Mouse (Mus musculus): ENCODE results near the gene Gm14137. TPM values are rescaled to one million over a fixed set of nuclear protein-coding genes. Genes with fewer than 3 reads are reported as not detected.

The Gm14137 gene
- polyA plus RNA-seq, 1 experiment from 2014 or later: 0.78 TPM

- H3K9me3 ChIP-seq (ENCODE audit: control insufficient read depth, low read length): no peaks in the 10 kb centered on the region
- H3K4me1 ChIP-seq (ENCODE audit: control insufficient read depth, insufficient read depth, low read length): no peaks in the 10 kb centered on the region
- no peaks in the 10 kb centered on the region for H3K27me3 ChIP-seq (ENCODE audit: control insufficient read depth, insufficient read depth, low read length)
- no peak overlapping the region for H3K4me2 ChIP-seq (ENCODE audit: low read depth, low read length)
- H3K27ac ChIP-seq (ENCODE audit: low read depth, low read length): no peak overlapping the region
- ATAC-seq (ENCODE audit: low read depth): no peak
- no peak overlapping the region for H3K4me3 ChIP-seq (ENCODE audit: low read depth, low read length)
- 73% methylated on average over 7 of the region's 7 CpGs for WGBS
- H3K9ac ChIP-seq (replicated peaks; ENCODE audit: low read depth, low read length): no peak overlapping the region
- peaks cover 28% of the 10 kb centered on the region for H3K36me3 ChIP-seq (ENCODE audit: control insufficient read depth, insufficient read depth, low read length)
Observed at GRCm38 (mm10) chr2:119182914-119183313, 8.6 kb downstream of the Gm14137 start.

- 0 out of 2 replicates have a peak, but pooled peaks cover 6% of the 10 kb centered on the region for H3K4me1 ChIP-seq (ENCODE audit: control insufficient read depth, insufficient read depth, low read length)
- no peak overlapping the region for H3K27ac ChIP-seq (ENCODE audit: low read depth, low read length)
- no peak overlapping the region for H3K4me3 ChIP-seq (ENCODE audit: low read depth, low read length)
- H3K9ac ChIP-seq (replicated peaks; ENCODE audit: low read depth, low read length): no peak overlapping the region
- no peaks in the 10 kb centered on the region for H3K9me3 ChIP-seq (ENCODE audit: control insufficient read depth, low read length)
- 8% methylated on average over 15 of the region's 15 CpGs for WGBS
- H3K36me3 ChIP-seq (ENCODE audit: control insufficient read depth, insufficient read depth, low read length): peaks cover 8% of the 10 kb centered on the region; the same call in 1 of the 2 replicates
- peak overlapping the region; percentile 44 for H3K4me2 ChIP-seq (ENCODE audit: low read depth, low read length)
- peak; percentile 90 for ATAC-seq (ENCODE audit: low read depth)
- H3K27me3 ChIP-seq (ENCODE audit: control insufficient read depth, insufficient read depth, low read length): no peaks in the 10 kb centered on the region
Observed at GRCm38 (mm10) chr2:119189029-119189710, 14.9 kb downstream of the Gm14137 start.

GRCm38 (mm10) chr2:119190969-119191368 is 16.7 kb downstream of the Gm14137 start:
- Histone ChIP-seq H3K27me3 (ENCODE audit: control insufficient read depth, insufficient read depth, low read length) (no peaks in the 10 kb centered on the region), H3K9me3 (ENCODE audit: control insufficient read depth, low read length) (no peaks in the 10 kb centered on the region), H3K9ac (replicated peaks; ENCODE audit: low read depth, low read length) (no peak overlapping the region), H3K4me1 (ENCODE audit: control insufficient read depth, insufficient read depth, low read length) (0 out of 2 replicates have a peak, but pooled peaks cover 6% of the 10 kb centered on the region), H3K27ac (ENCODE audit: low read depth, low read length) (no peak overlapping the region), H3K4me3 (ENCODE audit: low read depth, low read length) (no peak overlapping the region), H3K36me3 (ENCODE audit: control insufficient read depth, insufficient read depth, low read length) (no peaks in the 10 kb centered on the region), H3K4me2 (ENCODE audit: low read depth, low read length) (no peak overlapping the region)
- no peak for ATAC-seq (ENCODE audit: low read depth)
- 92% methylated on average over 5 of the region's 5 CpGs for WGBS

GRCm38 (mm10) chr2:119194140-119194539 is 19.8 kb downstream of the Gm14137 start:
- no peak for ATAC-seq (ENCODE audit: low read depth)

GRCm38 (mm10) chr2:119196316-119197108 is 22.2 kb downstream of the Gm14137 start:
- no peak for ATAC-seq (ENCODE audit: low read depth)
- Histone ChIP-seq H3K27me3 (ENCODE audit: control insufficient read depth, insufficient read depth, low read length) (no peaks in the 10 kb centered on the region), H3K9ac (replicated peaks; ENCODE audit: low read depth, low read length) (no peak overlapping the region), H3K9me3 (ENCODE audit: control insufficient read depth, low read length) (no peaks in the 10 kb centered on the region), H3K4me3 (ENCODE audit: low read depth, low read length) (no peak overlapping the region), H3K4me1 (ENCODE audit: control insufficient read depth, insufficient read depth, low read length) (no peaks in the 10 kb centered on the region), H3K4me2 (ENCODE audit: low read depth, low read length) (no peak overlapping the region), H3K36me3 (ENCODE audit: control insufficient read depth, insufficient read depth, low read length) (no peaks in the 10 kb centered on the region), H3K27ac (ENCODE audit: low read depth, low read length) (no peak overlapping the region)
- WGBS: 34% methylated on average over 4 of the region's 4 CpGs

More at GRCm38 (mm10) chr2:119194140-119194539, 19.8 kb downstream of the Gm14137 start:
- WGBS: 90% methylated on average over 5 of the region's 5 CpGs
- no peak overlapping the region for H3K4me2 ChIP-seq (ENCODE audit: low read depth, low read length)
- no peaks in the 10 kb centered on the region for H3K27me3 ChIP-seq (ENCODE audit: control insufficient read depth, insufficient read depth, low read length)
- H3K4me3 ChIP-seq (ENCODE audit: low read depth, low read length): no peak overlapping the region
- no peak overlapping the region for H3K9ac ChIP-seq (replicated peaks; ENCODE audit: low read depth, low read length)
- H3K4me1 ChIP-seq (ENCODE audit: control insufficient read depth, insufficient read depth, low read length): 0 out of 2 replicates have a peak, but pooled peaks cover 2% of the 10 kb centered on the region
- H3K27ac ChIP-seq (ENCODE audit: low read depth, low read length): no peak overlapping the region
- H3K9me3 ChIP-seq (ENCODE audit: control insufficient read depth, low read length): no peaks in the 10 kb centered on the region
- H3K36me3 ChIP-seq (ENCODE audit: control insufficient read depth, insufficient read depth, low read length): no peaks in the 10 kb centered on the region

- no peaks in the 10 kb centered on the region for H3K9me3 ChIP-seq (ENCODE audit: control insufficient read depth, low read length)
- WGBS: 80% methylated on average over 1 of the region's 1 CpGs
- H3K4me1 ChIP-seq (ENCODE audit: control insufficient read depth, insufficient read depth, low read length): no peaks in the 10 kb centered on the region
- no peaks in the 10 kb centered on the region for H3K36me3 ChIP-seq (ENCODE audit: control insufficient read depth, insufficient read depth, low read length)
- no peak for ATAC-seq (ENCODE audit: low read depth)
- H3K4me3 ChIP-seq (ENCODE audit: low read depth, low read length): no peak overlapping the region
- no peak overlapping the region for H3K9ac ChIP-seq (replicated peaks; ENCODE audit: low read depth, low read length)
- no peak overlapping the region for H3K4me2 ChIP-seq (ENCODE audit: low read depth, low read length)
- H3K27ac ChIP-seq (ENCODE audit: low read depth, low read length): no peak overlapping the region
- no peaks in the 10 kb centered on the region for H3K27me3 ChIP-seq (ENCODE audit: control insufficient read depth, insufficient read depth, low read length)
Observed at GRCm38 (mm10) chr2:119197493-119197892, 23.2 kb downstream of the Gm14137 start.

- Histone ChIP-seq H3K4me2 (ENCODE audit: low read depth, low read length) (no peak overlapping the region), H3K4me3 (ENCODE audit: low read depth, low read length) (no peak overlapping the region), H3K27ac (ENCODE audit: low read depth, low read length) (no peak overlapping the region), H3K27me3 (ENCODE audit: control insufficient read depth, insufficient read depth, low read length) (no peaks in the 10 kb centered on the region), H3K9ac (replicated peaks; ENCODE audit: low read depth, low read length) (no peak overlapping the region), H3K9me3 (ENCODE audit: control insufficient read depth, low read length) (no peaks in the 10 kb centered on the region), H3K36me3 (ENCODE audit: control insufficient read depth, insufficient read depth, low read length) (no peaks in the 10 kb centered on the region), H3K4me1 (ENCODE audit: control insufficient read depth, insufficient read depth, low read length) (no peaks in the 10 kb centered on the region)
- no peak for ATAC-seq (ENCODE audit: low read depth)
- 71% methylated on average over 1 of the region's 1 CpGs for WGBS
Observed at GRCm38 (mm10) chr2:119198049-119198448, 23.7 kb downstream of the Gm14137 start.

GRCm38 (mm10) chr2:119198934-119199333 is 24.6 kb downstream of the Gm14137 start:
- WGBS: 69% methylated on average over 3 of the region's 3 CpGs
- Histone ChIP-seq H3K36me3 (ENCODE audit: control insufficient read depth, insufficient read depth, low read length) (no peaks in the 10 kb centered on the region), H3K27me3 (ENCODE audit: control insufficient read depth, insufficient read depth, low read length) (no peaks in the 10 kb centered on the region), H3K4me1 (ENCODE audit: control insufficient read depth, insufficient read depth, low read length) (no peaks in the 10 kb centered on the region), H3K9me3 (ENCODE audit: control insufficient read depth, low read length) (no peaks in the 10 kb centered on the region), H3K4me2 (ENCODE audit: low read depth, low read length) (no peak overlapping the region), H3K9ac (replicated peaks; ENCODE audit: low read depth, low read length) (no peak overlapping the region), H3K27ac (ENCODE audit: low read depth, low read length) (no peak overlapping the region), H3K4me3 (ENCODE audit: low read depth, low read length) (no peak overlapping the region)
- no peak for ATAC-seq (ENCODE audit: low read depth)

- Histone ChIP-seq H3K27ac (ENCODE audit: low read depth, low read length) (no peak overlapping the region), H3K4me1 (ENCODE audit: control insufficient read depth, insufficient read depth, low read length) (no peaks in the 10 kb centered on the region), H3K4me3 (ENCODE audit: low read depth, low read length) (no peak overlapping the region), H3K27me3 (ENCODE audit: control insufficient read depth, insufficient read depth, low read length) (no peaks in the 10 kb centered on the region), H3K36me3 (ENCODE audit: control insufficient read depth, insufficient read depth, low read length) (no peaks in the 10 kb centered on the region), H3K9me3 (ENCODE audit: control insufficient read depth, low read length) (no peaks in the 10 kb centered on the region), H3K9ac (replicated peaks; ENCODE audit: low read depth, low read length) (no peak overlapping the region), H3K4me2 (ENCODE audit: low read depth, low read length) (no peak overlapping the region)
- ATAC-seq (ENCODE audit: low read depth): no peak
- WGBS: 55% methylated on average over 5 of the region's 5 CpGs
Observed at GRCm38 (mm10) chr2:119202914-119203453, 28.7 kb downstream of the Gm14137 start.
